Mouse (Mus musculus): ENCODE results near the gene Bms1. TPM values are rescaled to one million over a fixed set of nuclear protein-coding genes. Genes with fewer than 3 reads are reported as not detected.

Bms1 gene
- polyA plus RNA-seq, 1 experiment from 2014 or later = 57.7 TPM

DNA sequence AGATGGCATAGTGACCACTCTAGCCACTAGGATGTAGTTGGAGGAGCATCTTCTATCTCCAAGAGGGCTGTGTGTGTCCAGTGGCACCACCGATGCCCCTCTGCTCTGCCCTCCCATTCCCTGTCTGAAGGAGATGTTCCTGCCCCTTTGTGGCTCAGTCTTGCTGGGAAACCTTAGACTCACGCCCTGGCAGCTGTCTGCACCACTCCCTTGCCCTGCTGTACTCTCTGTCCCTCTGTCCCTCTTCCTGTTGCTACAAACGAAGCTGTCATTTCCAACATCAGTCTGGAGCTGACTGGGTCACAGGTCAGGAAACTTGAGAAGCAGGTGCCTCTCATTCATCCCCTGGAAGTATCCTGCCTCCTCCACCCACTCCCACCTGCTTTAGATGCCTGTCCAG, 43.8 kb downstream of the Bms1 start:
- no peaks in the 10 kb centered on the region for H3K9me3 ChIP-seq (ENCODE audit: control insufficient read depth, low read length)
- 37% methylated on average over 3 of the region's 3 CpGs for WGBS
- ATAC-seq (replicated peaks; ENCODE audit: low FRiP score) = no peak

DNA sequence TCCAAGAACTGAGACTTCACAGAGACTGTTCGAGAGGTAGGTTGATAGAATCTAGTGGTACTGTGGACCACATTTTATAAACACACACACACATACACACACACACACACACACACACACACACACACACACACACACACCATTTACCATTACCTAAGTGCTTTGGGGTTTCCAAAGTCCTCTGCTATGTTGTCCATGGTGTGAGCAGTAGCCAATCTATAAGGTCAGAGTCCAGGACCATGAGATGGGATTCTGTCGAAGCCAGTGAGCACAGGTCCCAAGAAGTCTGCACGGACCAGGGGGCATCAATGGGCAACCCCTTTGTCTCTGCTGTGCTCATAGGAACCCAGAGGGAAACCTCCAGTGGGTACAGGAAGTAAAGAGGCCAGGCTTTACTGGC, 44.2 kb downstream of the Bms1 start:
- Histone ChIP-seq H3K9me3 (ENCODE audit: control insufficient read depth, low read length) (no peaks in the 10 kb centered on the region), H3K4me1 (replicated peaks; ENCODE audit: control insufficient read depth, insufficient read depth, low read length) (no peaks in the 10 kb centered on the region), H3K36me3 (ENCODE audit: control insufficient read depth, insufficient read depth, low read length) (no peaks in the 10 kb centered on the region), H3K4me2 (no peak overlapping the region), H3K27me3 (replicated peaks; ENCODE audit: control insufficient read depth, insufficient read depth, low read length) (peaks cover 22% of the 10 kb centered on the region), H3K27ac (ENCODE audit: low read depth, low read length) (no peak overlapping the region), H3K4me3 (ENCODE audit: low read depth, low read length) (no peak overlapping the region), H3K9ac (ENCODE audit: low read depth, low read length) (no peak overlapping the region)
- ATAC-seq (replicated peaks; ENCODE audit: low FRiP score) (no peak), DNase-seq (ENCODE audit: low spot score) (no peak)
- WGBS = 73% methylated on average over 3 of the region's 3 CpGs

More for the DNA sequence above, 43.8 kb downstream of the Bms1 start:
- H3K4me2 ChIP-seq = no peak overlapping the region
- no peaks in the 10 kb centered on the region for H3K4me1 ChIP-seq (replicated peaks; ENCODE audit: control insufficient read depth, insufficient read depth, low read length)
- DNase-seq (ENCODE audit: low spot score) = no peak
- no peaks in the 10 kb centered on the region for H3K36me3 ChIP-seq (ENCODE audit: control insufficient read depth, insufficient read depth, low read length)
- H3K27ac ChIP-seq (ENCODE audit: low read depth, low read length) = no peak overlapping the region
- H3K27me3 ChIP-seq (replicated peaks; ENCODE audit: control insufficient read depth, insufficient read depth, low read length) = peaks cover 22% of the 10 kb centered on the region
- no peak overlapping the region for H3K4me3 ChIP-seq (ENCODE audit: low read depth, low read length)
- H3K9ac ChIP-seq (ENCODE audit: low read depth, low read length) = no peak overlapping the region

DNA sequence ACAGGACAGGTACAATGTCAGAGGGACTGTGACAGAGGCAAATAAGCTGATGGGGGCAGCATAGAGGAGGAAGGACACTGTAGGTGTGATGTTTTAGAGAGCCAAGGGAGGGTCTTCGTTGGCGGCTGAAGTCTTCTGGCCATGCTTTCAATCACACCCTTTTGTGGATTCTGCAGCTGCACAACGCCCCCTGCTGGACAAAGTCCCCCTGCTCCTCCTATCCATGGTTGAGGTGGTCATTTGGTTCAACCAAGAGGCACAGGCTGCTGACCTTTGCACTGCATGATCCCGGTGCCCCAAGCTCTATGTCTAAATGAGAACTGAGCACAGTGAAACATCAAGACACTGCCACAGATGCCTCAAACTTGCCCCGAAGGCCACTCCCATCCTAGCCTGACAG, 46.0 kb downstream of the Bms1 start:
- Histone ChIP-seq H3K4me1 (replicated peaks; ENCODE audit: control insufficient read depth, insufficient read depth, low read length) (no peaks in the 10 kb centered on the region), H3K9ac (ENCODE audit: low read depth, low read length) (no peak overlapping the region), H3K9me3 (ENCODE audit: control insufficient read depth, low read length) (no peaks in the 10 kb centered on the region), H3K27ac (ENCODE audit: low read depth, low read length) (no peak overlapping the region), H3K36me3 (ENCODE audit: control insufficient read depth, insufficient read depth, low read length) (no peaks in the 10 kb centered on the region), H3K27me3 (replicated peaks; ENCODE audit: control insufficient read depth, insufficient read depth, low read length) (peaks cover 20% of the 10 kb centered on the region), H3K4me3 (ENCODE audit: low read depth, low read length) (no peak overlapping the region), H3K4me2 (no peak overlapping the region)
- ATAC-seq (replicated peaks; ENCODE audit: low FRiP score) (no peak), DNase-seq (ENCODE audit: low spot score) (no peak)
- 38% methylated on average over 5 of the region's 5 CpGs for WGBS

DNA sequence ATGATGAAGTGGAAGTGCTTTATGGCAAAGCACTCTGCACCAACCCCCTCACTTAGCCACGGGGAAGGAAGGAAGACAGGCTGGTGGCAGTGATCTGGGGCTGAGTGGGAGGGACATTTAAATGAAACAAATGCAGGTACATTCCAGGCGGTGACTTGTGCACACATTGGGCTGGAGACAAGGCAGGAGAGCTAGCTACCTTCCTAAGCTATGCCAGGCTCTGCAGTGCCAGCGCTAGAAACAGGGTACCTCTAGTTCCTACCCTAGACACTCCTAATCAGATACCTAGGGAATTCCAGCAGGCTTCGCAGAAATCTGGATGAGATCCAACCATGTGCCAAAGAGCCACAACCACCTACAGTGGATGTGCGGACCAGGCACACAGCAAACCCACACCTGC, 46.5 kb downstream of the Bms1 start:
- no peak overlapping the region for H3K27ac ChIP-seq (ENCODE audit: low read depth, low read length)
- DNase-seq (ENCODE audit: low spot score) (no peak), ATAC-seq (replicated peaks; ENCODE audit: low FRiP score) (no peak)
- H3K27me3 ChIP-seq (replicated peaks; ENCODE audit: control insufficient read depth, insufficient read depth, low read length) = peaks cover 19% of the 10 kb centered on the region
- H3K4me1 ChIP-seq (replicated peaks; ENCODE audit: control insufficient read depth, insufficient read depth, low read length) = no peaks in the 10 kb centered on the region
- H3K4me3 ChIP-seq (ENCODE audit: low read depth, low read length) = no peak overlapping the region
- H3K9ac ChIP-seq (ENCODE audit: low read depth, low read length) = no peak overlapping the region
- no peaks in the 10 kb centered on the region for H3K9me3 ChIP-seq (ENCODE audit: control insufficient read depth, low read length)
- H3K4me2 ChIP-seq = no peak overlapping the region
- H3K36me3 ChIP-seq (ENCODE audit: control insufficient read depth, insufficient read depth, low read length) = no peaks in the 10 kb centered on the region
- 62% methylated on average over 5 of the region's 5 CpGs for WGBS

DNA sequence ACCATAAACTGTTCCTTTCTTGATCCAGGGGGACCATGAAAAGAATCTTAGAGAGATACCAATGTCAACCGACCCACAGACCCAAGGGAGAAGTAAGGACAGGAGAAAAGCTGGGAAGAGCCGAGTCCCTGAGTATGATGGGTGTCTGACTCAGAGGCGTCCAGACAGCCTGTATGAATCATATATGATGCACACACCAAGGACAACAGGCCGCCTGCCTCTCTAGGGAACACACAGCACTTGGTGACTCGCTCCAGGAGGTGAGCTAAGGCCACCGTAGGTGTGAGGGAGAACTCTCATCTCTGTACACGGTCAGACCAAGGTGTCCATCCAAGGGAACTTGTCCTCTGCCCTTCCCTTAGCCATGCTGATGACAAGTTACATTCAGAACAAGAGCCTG, 51.8 kb downstream of the Bms1 start:
- H3K4me2 ChIP-seq = no peak overlapping the region
- H3K9ac ChIP-seq (ENCODE audit: low read depth, low read length) = no peak overlapping the region
- DNase-seq (ENCODE audit: low spot score) (no peak), ATAC-seq (replicated peaks; ENCODE audit: low FRiP score) (no peak)
- H3K27ac ChIP-seq (ENCODE audit: low read depth, low read length) = no peak overlapping the region
- no peaks in the 10 kb centered on the region for H3K36me3 ChIP-seq (ENCODE audit: control insufficient read depth, insufficient read depth, low read length)
- no peaks in the 10 kb centered on the region for H3K4me1 ChIP-seq (replicated peaks; ENCODE audit: control insufficient read depth, insufficient read depth, low read length)
- no peak overlapping the region for H3K4me3 ChIP-seq (ENCODE audit: low read depth, low read length)
- H3K9me3 ChIP-seq (ENCODE audit: control insufficient read depth, low read length) = no peaks in the 10 kb centered on the region
- 83% methylated on average over 7 of the region's 7 CpGs for WGBS
- no peaks in the 10 kb centered on the region for H3K27me3 ChIP-seq (replicated peaks; ENCODE audit: control insufficient read depth, insufficient read depth, low read length)

DNA sequence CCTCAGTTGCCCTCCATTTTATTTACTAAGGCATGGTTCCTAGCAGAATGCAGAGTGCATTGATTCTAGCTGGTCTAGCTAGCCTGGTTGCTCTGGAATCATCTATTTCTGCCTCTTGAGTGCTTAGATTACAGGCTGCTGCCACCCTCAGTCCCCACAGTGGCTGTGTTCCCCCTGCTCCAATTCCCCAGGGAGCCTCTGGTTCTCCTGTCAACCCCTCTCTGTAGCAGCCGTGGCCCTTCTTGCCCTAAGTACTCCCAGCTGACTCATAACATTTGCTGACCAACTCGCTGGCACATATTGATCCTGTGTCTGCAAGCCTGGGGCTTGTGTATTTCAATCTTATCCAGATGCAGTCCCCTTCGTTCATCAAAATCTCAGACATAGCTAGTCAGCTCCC, 53.1 kb downstream of the Bms1 start:
- ATAC-seq (replicated peaks; ENCODE audit: low FRiP score) (no peak), DNase-seq (ENCODE audit: low spot score) (no peak)
- no peaks in the 10 kb centered on the region for H3K4me1 ChIP-seq (replicated peaks; ENCODE audit: control insufficient read depth, insufficient read depth, low read length)
- H3K4me3 ChIP-seq (ENCODE audit: low read depth, low read length) = no peak overlapping the region
- H3K9me3 ChIP-seq (ENCODE audit: control insufficient read depth, low read length) = no peaks in the 10 kb centered on the region; the same call in 1 of the 2 replicates
- no peak overlapping the region for H3K9ac ChIP-seq (ENCODE audit: low read depth, low read length)
- no peak overlapping the region for H3K4me2 ChIP-seq
- no peak overlapping the region for H3K27ac ChIP-seq (ENCODE audit: low read depth, low read length)
- 68% methylated on average over 3 of the region's 3 CpGs for WGBS
- no peaks in the 10 kb centered on the region for H3K36me3 ChIP-seq (ENCODE audit: control insufficient read depth, insufficient read depth, low read length)
- H3K27me3 ChIP-seq (replicated peaks; ENCODE audit: control insufficient read depth, insufficient read depth, low read length) = no peaks in the 10 kb centered on the region

DNA sequence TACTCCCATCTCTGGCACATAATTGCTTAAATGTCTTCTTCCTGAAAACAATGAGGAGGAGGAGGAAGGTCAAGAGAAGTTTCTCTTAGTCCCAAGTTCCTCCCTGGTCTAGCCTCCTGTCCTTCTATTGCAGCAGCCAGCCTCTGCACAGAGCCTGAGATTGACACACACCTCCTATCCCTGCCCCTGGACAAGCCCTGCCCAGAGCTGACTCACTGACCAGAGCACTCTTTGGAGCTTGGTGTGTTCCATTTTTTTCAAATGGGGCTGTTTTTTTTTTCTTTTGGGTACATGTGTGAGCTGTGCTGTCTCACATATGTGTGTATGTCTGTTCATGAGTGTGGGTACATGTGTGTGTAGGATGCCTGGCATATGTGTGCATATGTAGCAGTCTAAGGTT, 53.5 kb downstream of the Bms1 start:
- DNase-seq (ENCODE audit: low spot score) (no peak), ATAC-seq (replicated peaks; ENCODE audit: low FRiP score) (no peak)
- H3K4me2 ChIP-seq = no peak overlapping the region
- H3K9ac ChIP-seq (ENCODE audit: low read depth, low read length) = no peak overlapping the region
- H3K27ac ChIP-seq (ENCODE audit: low read depth, low read length) = no peak overlapping the region
- no peaks in the 10 kb centered on the region for H3K36me3 ChIP-seq (ENCODE audit: control insufficient read depth, insufficient read depth, low read length)
- H3K4me1 ChIP-seq (replicated peaks; ENCODE audit: control insufficient read depth, insufficient read depth, low read length) = no peaks in the 10 kb centered on the region
- H3K9me3 ChIP-seq (ENCODE audit: control insufficient read depth, low read length) = no peaks in the 10 kb centered on the region; the same call in 1 of the 2 replicates
- no peak overlapping the region for H3K4me3 ChIP-seq (ENCODE audit: low read depth, low read length)
- no peaks in the 10 kb centered on the region for H3K27me3 ChIP-seq (replicated peaks; ENCODE audit: control insufficient read depth, insufficient read depth, low read length)

DNA sequence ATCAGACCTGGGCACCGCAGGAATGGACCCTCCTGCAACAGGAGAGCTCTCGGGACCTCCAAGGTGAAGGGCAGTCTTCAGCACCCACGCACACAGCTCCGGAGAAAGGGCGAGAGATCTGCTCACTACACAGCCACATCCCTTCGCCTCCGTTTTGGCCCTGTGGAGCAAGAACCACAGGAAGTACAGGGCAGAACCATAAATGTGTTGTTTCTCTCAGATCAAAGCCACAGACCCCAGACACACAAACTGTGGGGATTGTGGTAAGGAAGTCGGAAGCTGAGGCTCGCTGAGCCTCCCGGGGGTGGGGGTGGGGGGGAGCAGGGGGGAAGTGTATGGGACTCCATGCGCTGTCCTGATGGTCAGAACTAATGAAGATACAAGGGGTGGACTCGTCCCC, 68.9 kb downstream of the Bms1 start:
- Histone ChIP-seq H3K36me3 (ENCODE audit: control insufficient read depth, insufficient read depth, low read length) (no peaks in the 10 kb centered on the region), H3K4me1 (replicated peaks; ENCODE audit: control insufficient read depth, insufficient read depth, low read length) (no peaks in the 10 kb centered on the region), H3K4me2 (no peak overlapping the region), H3K27ac (ENCODE audit: low read depth, low read length) (no peak overlapping the region), H3K27me3 (replicated peaks; ENCODE audit: control insufficient read depth, insufficient read depth, low read length) (peaks cover 2% of the 10 kb centered on the region; the same call in 1 of the 2 replicates), H3K9me3 (ENCODE audit: control insufficient read depth, low read length) (no peaks in the 10 kb centered on the region), H3K9ac (ENCODE audit: low read depth, low read length) (no peak overlapping the region), H3K4me3 (ENCODE audit: low read depth, low read length) (no peak overlapping the region)
- 29% methylated on average over 12 of the region's 12 CpGs for WGBS
- ATAC-seq (replicated peaks; ENCODE audit: low FRiP score) (no peak), DNase-seq (ENCODE audit: low spot score) (no peak)

DNA sequence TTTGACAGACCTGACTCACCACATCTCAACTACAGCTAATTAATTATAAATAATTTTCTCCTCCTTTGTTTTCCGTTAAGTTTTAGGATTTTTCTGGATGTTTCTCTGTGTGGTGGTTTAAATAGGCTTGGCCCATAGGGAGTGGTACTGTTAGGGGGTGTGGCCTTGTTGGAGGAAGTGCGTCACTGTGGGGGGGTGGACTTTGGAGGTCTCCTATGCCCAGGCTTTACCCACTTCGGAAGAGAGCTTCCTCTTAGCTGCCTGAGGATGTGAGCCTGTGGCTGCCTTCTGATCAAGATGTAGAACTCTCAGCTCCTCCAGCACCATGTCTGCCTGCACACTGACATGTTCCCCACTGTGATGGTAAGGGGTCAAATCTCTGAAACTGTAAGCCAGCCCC, 71.1 kb downstream of the Bms1 start:
- no peak for ATAC-seq (replicated peaks; ENCODE audit: low FRiP score)
- no peaks in the 10 kb centered on the region for H3K4me1 ChIP-seq (replicated peaks; ENCODE audit: control insufficient read depth, insufficient read depth, low read length)
- H3K4me2 ChIP-seq = no peak overlapping the region
- H3K9me3 ChIP-seq (ENCODE audit: control insufficient read depth, low read length) = no peaks in the 10 kb centered on the region
- no peak overlapping the region for H3K4me3 ChIP-seq (ENCODE audit: low read depth, low read length)
- DNase-seq (ENCODE audit: low spot score) = no peak
- H3K27ac ChIP-seq (ENCODE audit: low read depth, low read length) = no peak overlapping the region
- H3K27me3 ChIP-seq (replicated peaks; ENCODE audit: control insufficient read depth, insufficient read depth, low read length) = peaks cover 2% of the 10 kb centered on the region; the same call in 1 of the 2 replicates
- H3K9ac ChIP-seq (ENCODE audit: low read depth, low read length) = no peak overlapping the region
- 49% methylated on average over 3 of the region's 3 CpGs for WGBS
- no peaks in the 10 kb centered on the region for H3K36me3 ChIP-seq (ENCODE audit: control insufficient read depth, insufficient read depth, low read length)
